Mouse (Mus musculus): Measurements from ENCODE around the gene Mex3a. TPM values are rescaled to one million over a fixed set of nuclear protein-coding genes. Genes with fewer than 3 reads are reported as not detected.
A peak's percentile ranks its signal among the peaks of the same experiment; 100 is the strongest.

The Mex3a gene
- polyA plus RNA-seq, 1 experiment from 2014 or later, result 28.6 TPM

GRCm38 (mm10) chr3:88533706-88534105 is 1.5 kb downstream of the Mex3a start:
- H3K4me1 ChIP-seq, result peaks cover 82% of the 10 kb centered on the region
- no peaks in the 10 kb centered on the region for H3K27me3 ChIP-seq (ENCODE audit: poor library complexity, severe bottlenecking)
- H3K36me3 ChIP-seq (replicated peaks), result peaks cover 51% of the 10 kb centered on the region
- H3K4me3 ChIP-seq, result peak overlapping the region; percentile 93
- no peak for DNase-seq (ENCODE audit: extremely low spot score, low spot score)
- peak overlapping the region; percentile 99 for H3K27ac ChIP-seq
- WGBS, result 1% methylated on average over 5 of the region's 5 CpGs
- H3K9me3 ChIP-seq, result no peaks in the 10 kb centered on the region

- H3K36me3 ChIP-seq (replicated peaks), result peaks cover 57% of the 10 kb centered on the region
- DNase-seq (ENCODE audit: extremely low spot score, low spot score), result no peak
- 10% methylated on average over 3 of the region's 3 CpGs for WGBS
Observed at GRCm38 (mm10) chr3:88535005-88535404, 2.8 kb downstream of the Mex3a start.

DNA sequence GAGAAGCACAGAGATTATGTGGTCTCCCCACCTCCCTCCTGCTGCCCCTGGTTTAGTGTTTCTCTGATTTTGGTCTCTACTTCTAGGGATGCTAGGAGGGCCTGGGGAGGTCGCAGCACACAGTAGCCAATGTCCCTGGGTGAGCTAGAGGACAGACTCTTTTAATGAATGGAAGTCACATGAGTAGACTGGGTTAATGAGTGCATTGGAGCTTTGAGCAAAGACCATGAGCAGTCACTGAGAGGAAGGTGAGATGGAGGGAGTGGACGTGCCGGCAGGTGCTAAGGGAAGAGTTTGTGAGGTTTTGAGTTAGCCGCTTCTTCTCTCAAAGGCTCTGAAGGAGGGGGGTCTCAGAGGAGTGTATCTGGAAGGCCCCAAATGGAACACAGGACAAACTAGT is 3.3 kb downstream of the Mex3a start:
- Histone ChIP-seq H3K36me3 (replicated peaks) (peaks cover 62% of the 10 kb centered on the region), H3K4me3 (peak overlapping the region; percentile 93), H3K4me1 (peaks cover 81% of the 10 kb centered on the region), H3K9me3 (no peaks in the 10 kb centered on the region), H3K27me3 (ENCODE audit: poor library complexity, severe bottlenecking) (no peaks in the 10 kb centered on the region), H3K27ac (peak overlapping the region; percentile 99)
- WGBS, result 43% methylated on average over 4 of the region's 4 CpGs
- DNase-seq (ENCODE audit: extremely low spot score, low spot score), result no peak

More at GRCm38 (mm10) chr3:88535005-88535404, 2.8 kb downstream of the Mex3a start:
- Histone ChIP-seq H3K4me3 (peak overlapping the region; percentile 93), H3K27ac (peak overlapping the region; percentile 99), H3K27me3 (ENCODE audit: poor library complexity, severe bottlenecking) (no peaks in the 10 kb centered on the region), H3K4me1 (peaks cover 81% of the 10 kb centered on the region), H3K9me3 (no peaks in the 10 kb centered on the region)

GRCm38 (mm10) chr3:88536103-88536930 is 4.1 kb downstream of the Mex3a start:
- H3K4me1 ChIP-seq, result peaks cover 81% of the 10 kb centered on the region

GRCm38 (mm10) chr3:88537146-88537545 is 5.0 kb downstream of the Mex3a start:
- Histone ChIP-seq H3K27me3 (ENCODE audit: poor library complexity, severe bottlenecking) (no peaks in the 10 kb centered on the region), H3K4me3 (peak overlapping the region; percentile 93), H3K4me1 (peaks cover 84% of the 10 kb centered on the region), H3K9me3 (no peaks in the 10 kb centered on the region), H3K27ac (peak overlapping the region; percentile 99), H3K36me3 (replicated peaks) (peaks cover 77% of the 10 kb centered on the region)
- WGBS, result 61% methylated on average over 6 of the region's 6 CpGs
- no peak for DNase-seq (ENCODE audit: extremely low spot score, low spot score)

More at GRCm38 (mm10) chr3:88536103-88536930, 4.1 kb downstream of the Mex3a start:
- H3K9me3 ChIP-seq, result no peaks in the 10 kb centered on the region
- H3K36me3 ChIP-seq (replicated peaks), result peaks cover 70% of the 10 kb centered on the region
- no peaks in the 10 kb centered on the region for H3K27me3 ChIP-seq (ENCODE audit: poor library complexity, severe bottlenecking)
- H3K4me3 ChIP-seq, result peak overlapping the region; percentile 93
- 9% methylated on average over 64 of the region's 64 CpGs for WGBS
- H3K27ac ChIP-seq, result peak overlapping the region; percentile 99
- DNase-seq (ENCODE audit: extremely low spot score, low spot score), result peak; percentile 75

- Histone ChIP-seq H3K27ac (peak overlapping the region; percentile 99), H3K27me3 (ENCODE audit: poor library complexity, severe bottlenecking) (no peaks in the 10 kb centered on the region), H3K36me3 (replicated peaks) (peaks cover 80% of the 10 kb centered on the region), H3K4me1 (peaks cover 96% of the 10 kb centered on the region), H3K9me3 (no peaks in the 10 kb centered on the region), H3K4me3 (peak overlapping the region; percentile 93)
- DNase-seq (ENCODE audit: extremely low spot score, low spot score), result peak; percentile 57
- 13% methylated on average over 9 of the region's 9 CpGs for WGBS
Observed at GRCm38 (mm10) chr3:88538271-88539145, 6.3 kb downstream of the Mex3a start.

DNA sequence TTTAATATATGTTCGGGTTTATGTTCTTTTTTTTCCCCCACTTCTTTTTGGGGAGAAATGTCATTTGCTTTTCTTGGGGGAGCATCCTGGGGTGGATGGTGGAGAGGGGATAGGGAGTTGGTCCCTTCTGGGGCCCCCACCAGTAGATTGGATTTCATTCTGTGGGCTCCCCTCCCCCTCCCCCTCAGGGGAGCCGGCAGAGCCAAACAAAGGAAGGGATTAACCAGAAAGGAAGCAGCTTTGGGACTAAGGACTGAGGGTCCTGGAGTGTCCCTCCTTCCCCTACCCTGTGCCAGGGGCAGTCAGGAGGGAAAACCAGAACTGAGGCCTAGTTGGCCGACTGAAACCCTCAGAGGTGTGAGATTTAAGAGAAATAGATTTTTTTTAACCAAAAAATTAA is 7.2 kb downstream of the Mex3a start:
- H3K4me3 ChIP-seq, result peak overlapping the region; percentile 38
- H3K4me1 ChIP-seq, result peaks cover 89% of the 10 kb centered on the region
- peak overlapping the region; percentile 83 for H3K27ac ChIP-seq
- DNase-seq (ENCODE audit: extremely low spot score, low spot score), result peak; percentile 71
- H3K9me3 ChIP-seq, result no peaks in the 10 kb centered on the region
- H3K36me3 ChIP-seq (replicated peaks), result peaks cover 71% of the 10 kb centered on the region
- no peaks in the 10 kb centered on the region for H3K27me3 ChIP-seq (ENCODE audit: poor library complexity, severe bottlenecking)
- under 1% methylated on average over 3 of the region's 3 CpGs for WGBS

DNA sequence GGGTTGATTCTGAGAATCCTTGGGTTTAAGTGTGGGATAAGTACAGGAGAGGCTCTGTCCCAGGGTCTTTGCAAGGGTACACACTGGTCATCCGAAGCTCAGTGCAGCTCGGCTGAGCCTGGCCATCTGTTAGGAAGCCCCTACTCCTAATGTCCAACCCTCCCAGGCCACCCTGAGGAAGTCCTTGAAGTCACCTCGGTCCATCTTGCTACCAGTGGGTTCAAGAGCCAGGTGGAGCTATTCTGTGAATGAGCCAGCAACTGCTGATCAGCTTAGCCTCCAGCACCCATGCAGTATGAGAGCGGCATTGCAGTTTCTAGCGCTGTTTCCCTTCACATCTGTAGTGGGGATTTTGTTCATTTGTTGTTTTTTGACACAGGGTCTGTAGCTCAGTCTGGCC is 7.9 kb downstream of the Mex3a start:
- H3K36me3 ChIP-seq (replicated peaks), result peaks cover 64% of the 10 kb centered on the region
- H3K4me1 ChIP-seq, result peaks cover 89% of the 10 kb centered on the region
- 51% methylated on average over 5 of the region's 5 CpGs for WGBS
- no peaks in the 10 kb centered on the region for H3K27me3 ChIP-seq (ENCODE audit: poor library complexity, severe bottlenecking)
- peak overlapping the region; percentile 38; the same call in 1 of the 2 replicates for H3K4me3 ChIP-seq
- DNase-seq (ENCODE audit: extremely low spot score, low spot score), result no peak
- H3K27ac ChIP-seq, result peak overlapping the region; percentile 83
- no peaks in the 10 kb centered on the region for H3K9me3 ChIP-seq

DNA sequence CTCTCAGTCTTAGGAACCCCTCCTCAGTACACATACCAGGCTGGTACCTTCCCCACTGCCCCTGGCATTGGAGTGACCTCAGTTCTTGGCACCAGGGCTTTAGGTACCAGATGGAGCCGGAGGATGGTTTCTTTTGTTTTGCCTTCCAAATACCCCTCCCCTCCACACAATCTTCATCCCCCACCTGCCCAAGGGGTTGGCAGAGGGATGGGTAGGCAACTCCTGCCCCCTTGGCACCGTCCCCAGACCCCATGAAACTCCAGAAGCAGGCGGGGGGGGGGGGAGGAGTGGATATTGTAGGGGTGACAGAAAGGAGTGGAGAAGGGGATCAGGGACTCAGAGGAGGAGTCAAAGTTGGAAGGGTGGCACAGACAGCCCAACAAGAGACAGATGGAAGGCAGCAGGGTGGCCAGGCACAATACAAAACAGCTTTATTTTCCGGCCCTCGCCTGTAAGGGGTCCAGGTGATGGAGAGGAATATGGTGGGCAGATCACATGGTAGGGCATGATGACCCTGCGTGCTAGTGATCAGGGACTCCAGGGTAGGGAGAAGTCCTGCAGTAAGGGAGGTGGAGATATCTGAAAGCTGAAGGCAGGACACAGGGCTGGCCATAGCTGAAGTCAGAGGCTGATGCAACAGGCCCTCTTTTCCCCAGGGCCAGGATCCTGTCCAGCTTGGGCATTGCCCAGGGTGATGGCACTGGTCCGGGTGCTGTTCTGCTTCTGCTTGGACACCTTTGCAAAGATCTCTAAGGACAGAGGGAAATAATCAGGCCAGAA is 9.6 kb downstream of the Mex3a start:
- no peaks in the 10 kb centered on the region for H3K27me3 ChIP-seq (ENCODE audit: poor library complexity, severe bottlenecking)
- WGBS, result 79% methylated on average over 7 of the region's 7 CpGs
- H3K9me3 ChIP-seq, result no peaks in the 10 kb centered on the region
- 0 out of 2 replicates have a peak overlapping the region, but pooled peaks have one; percentile 11 for H3K4me3 ChIP-seq
- H3K36me3 ChIP-seq (replicated peaks), result peaks cover 47% of the 10 kb centered on the region
- peak overlapping the region; percentile 13; the same call in 1 of the 2 replicates for H3K27ac ChIP-seq
- no peak for DNase-seq (ENCODE audit: extremely low spot score, low spot score)
- H3K4me1 ChIP-seq, result peaks cover 78% of the 10 kb centered on the region

GRCm38 (mm10) chr3:88542486-88542885 is 10.3 kb downstream of the Mex3a start:
- 73% methylated on average over 4 of the region's 4 CpGs for WGBS
- H3K36me3 ChIP-seq (replicated peaks), result peaks cover 40% of the 10 kb centered on the region
- H3K4me3 ChIP-seq, result no peak overlapping the region
- H3K4me1 ChIP-seq, result peaks cover 71% of the 10 kb centered on the region
- H3K27ac ChIP-seq, result no peak overlapping the region
- no peak for DNase-seq (ENCODE audit: extremely low spot score, low spot score)
- H3K27me3 ChIP-seq (ENCODE audit: poor library complexity, severe bottlenecking), result no peaks in the 10 kb centered on the region
- no peaks in the 10 kb centered on the region for H3K9me3 ChIP-seq

GRCm38 (mm10) chr3:88543174-88543573 is 11.0 kb downstream of the Mex3a start:
- H3K4me1 ChIP-seq, result peaks cover 67% of the 10 kb centered on the region
- H3K4me3 ChIP-seq, result no peak overlapping the region
- WGBS, result 85% methylated on average over 8 of the region's 8 CpGs
- peaks cover 34% of the 10 kb centered on the region for H3K36me3 ChIP-seq (replicated peaks)
- DNase-seq (ENCODE audit: extremely low spot score, low spot score), result no peak
- no peak overlapping the region for H3K27ac ChIP-seq
- no peaks in the 10 kb centered on the region for H3K27me3 ChIP-seq (ENCODE audit: poor library complexity, severe bottlenecking)
- no peaks in the 10 kb centered on the region for H3K9me3 ChIP-seq
